Mouse (Mus musculus): ENCODE measurements at regions not wholly inside any gene's neighbourhood (a gene's known extent, or its start where the extent isn't known, plus 50 kb on each side); places are given as distances from the start of the nearest gene placed in this dataset.

DNA sequence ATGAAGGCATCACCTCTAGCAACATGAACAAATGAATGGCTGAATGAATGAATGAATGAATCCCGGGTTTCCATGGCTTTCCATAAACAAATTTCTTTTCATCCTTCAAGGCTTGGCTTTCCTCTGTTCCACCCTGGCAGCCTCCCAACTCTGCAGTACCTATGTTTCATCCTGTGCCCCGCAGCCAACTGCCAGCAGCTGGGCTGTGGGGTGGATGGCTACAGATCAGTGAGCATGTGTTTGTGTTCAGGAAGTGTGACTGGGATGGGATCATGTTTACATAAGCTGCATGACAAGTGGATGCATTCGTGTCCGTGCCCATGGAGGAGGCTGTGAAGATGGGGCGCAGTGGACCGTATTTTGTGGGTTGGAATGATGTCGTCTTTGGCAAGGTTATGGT lies 200.5 kb upstream of the Sulf2 start:
- no peak for DNase-seq (ENCODE audit: low read depth, low spot score)

- no peak for DNase-seq (ENCODE audit: low read depth, low spot score)
Measured at GRCm38 (mm10) chr2:166355446-166355845, 200.0 kb upstream of the Sulf2 start.

- DNase-seq (ENCODE audit: low read depth, low spot score) = no peak
Measured at GRCm38 (mm10) chr2:166354391-166354790, 198.9 kb upstream of the Sulf2 start.

DNA sequence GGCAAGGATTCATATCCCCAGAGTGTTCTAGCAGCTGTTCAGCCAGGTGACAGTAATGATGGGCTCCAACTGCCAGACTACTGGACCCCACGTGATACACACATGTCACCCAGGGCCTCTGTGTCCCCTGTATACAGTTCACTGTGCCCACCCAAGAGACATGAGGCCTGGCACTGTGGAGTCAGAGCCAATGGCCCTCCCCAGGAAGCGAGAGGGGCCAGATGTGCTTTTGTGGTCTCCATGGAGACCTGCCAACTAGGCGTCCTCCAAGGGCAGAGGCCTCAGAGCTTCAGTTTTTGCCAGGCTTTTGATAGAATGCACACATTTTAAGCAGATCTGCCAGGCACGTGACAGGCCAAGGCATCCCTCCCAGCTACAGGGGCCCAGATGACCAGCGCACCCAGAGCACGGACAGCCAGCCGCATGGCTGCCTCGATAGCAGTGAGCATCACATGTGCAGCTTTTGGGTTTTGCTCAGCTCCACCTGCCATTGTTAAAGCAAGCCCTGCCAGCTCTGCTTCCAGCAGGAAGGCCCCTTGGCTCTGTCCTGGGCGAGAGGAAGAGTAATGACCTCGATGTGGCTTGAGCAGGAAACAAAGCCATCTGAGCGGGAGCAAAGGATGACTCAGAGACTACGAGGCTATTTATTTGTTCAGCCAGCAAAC lies 198.1 kb upstream of the Sulf2 start:
- DNase-seq (ENCODE audit: low read depth, low spot score) = no peak

DNA sequence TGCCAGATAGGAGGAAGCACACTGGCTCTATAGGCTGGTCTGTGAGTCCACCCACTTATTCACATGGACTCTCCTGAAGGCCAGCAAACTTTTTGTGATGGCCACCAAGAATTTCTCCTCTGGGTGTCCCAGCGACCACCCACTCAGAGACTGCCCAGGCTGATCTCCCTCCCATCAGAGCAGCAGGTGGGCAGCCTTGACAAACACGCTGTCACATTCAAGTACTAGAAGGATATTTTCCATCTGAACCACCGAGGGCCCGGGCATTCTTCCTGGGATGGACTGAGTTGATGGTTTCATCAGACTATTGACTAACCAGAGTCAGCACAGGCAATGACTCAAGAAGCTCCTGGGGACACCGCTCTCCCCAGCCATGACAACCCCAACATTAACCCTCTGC lies 196.5 kb upstream of the Sulf2 start:
- no peak for DNase-seq (ENCODE audit: low read depth, low spot score)

- no peak for DNase-seq (ENCODE audit: low read depth, low spot score)
Measured at GRCm38 (mm10) chr2:166351581-166351980, 196.1 kb upstream of the Sulf2 start.

DNA sequence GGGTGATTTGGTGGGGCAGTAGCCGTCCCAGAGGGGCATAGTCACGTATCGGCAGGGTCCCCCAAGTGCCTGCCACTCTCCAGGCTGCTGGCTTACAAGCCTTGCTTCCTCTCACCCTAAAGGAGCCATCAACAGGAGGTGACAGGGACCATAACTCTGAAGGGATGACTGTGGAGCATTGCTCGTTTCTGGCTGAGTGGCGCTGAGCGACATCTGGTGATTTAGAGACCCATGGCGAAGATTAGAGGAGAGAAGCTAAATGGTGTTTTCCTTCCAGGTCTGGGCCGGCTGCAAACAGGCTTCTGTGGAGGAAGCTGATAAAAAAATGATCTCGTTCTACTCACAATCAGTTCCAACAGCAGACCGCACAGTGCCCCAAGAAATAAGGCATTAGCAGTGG lies 193.2 kb upstream of the Sulf2 start:
- no peak for DNase-seq (ENCODE audit: low read depth, low spot score)

- no peak for DNase-seq (ENCODE audit: low read depth, low spot score)
Measured at GRCm38 (mm10) chr2:166346421-166347182, 191.1 kb upstream of the Sulf2 start.

DNA sequence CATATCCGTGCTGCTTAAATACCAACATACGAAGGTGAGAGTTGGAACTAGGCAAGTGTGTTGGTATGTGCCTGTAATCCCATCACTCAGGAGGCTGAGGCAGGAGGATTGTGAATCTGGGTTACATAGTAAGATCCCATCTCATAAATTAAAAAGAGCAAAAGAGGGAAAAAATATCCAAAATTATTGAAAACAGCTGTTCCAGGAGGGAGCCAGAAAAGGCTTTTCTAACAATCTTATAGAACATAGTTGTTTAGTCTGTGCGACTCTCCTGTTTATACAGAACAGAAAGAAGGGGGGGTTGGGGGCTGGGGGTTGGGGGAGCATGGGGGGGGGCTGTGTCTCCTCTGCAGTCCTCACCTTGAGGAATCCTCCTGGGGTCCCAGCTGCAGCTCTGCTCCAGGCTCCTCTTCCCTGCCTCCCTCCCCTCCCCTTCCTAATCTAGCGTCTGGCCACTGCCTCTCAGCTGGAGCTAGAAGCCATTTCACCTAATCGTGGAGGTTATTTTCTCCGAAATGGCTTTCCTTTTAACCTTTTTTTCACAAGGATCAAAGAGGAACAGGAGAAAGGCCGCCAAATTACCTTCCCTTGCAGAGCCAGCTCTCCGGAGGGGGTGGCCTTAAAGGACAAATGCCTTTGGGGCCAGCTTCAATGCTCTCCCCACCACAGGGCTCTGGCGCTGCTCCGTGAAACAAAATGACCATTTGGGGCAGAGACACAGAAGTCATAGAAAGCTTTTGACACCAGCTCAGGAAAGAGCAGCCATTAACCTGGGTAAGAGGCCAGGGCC lies 188.3 kb upstream of the Sulf2 start:
- no peak for DNase-seq (ENCODE audit: low read depth, low spot score)

- DNase-seq (ENCODE audit: low read depth, low spot score) = no peak
Measured at GRCm38 (mm10) chr2:166342407-166342806, 186.9 kb upstream of the Sulf2 start.

DNA sequence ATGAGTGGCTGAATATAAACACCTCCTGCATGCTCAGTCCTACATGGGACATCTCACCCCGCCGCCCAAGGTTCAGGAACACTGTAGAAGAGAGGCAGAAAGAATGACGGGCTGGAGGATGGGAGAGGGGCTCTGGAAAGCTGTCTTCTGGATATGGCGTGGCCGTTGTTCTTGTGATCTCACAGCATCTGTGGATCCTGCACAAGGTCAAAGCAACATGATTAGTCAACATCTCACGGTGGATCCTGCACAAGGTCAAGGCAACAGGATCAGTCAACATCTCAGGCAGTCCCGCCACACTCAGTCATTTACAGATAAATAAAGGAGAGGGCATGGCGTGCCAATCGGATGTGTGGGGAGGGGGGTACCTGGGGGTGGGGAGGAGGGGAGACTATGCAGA lies 184.7 kb upstream of the Sulf2 start:
- DNase-seq (ENCODE audit: low read depth, low spot score) = no peak

DNA sequence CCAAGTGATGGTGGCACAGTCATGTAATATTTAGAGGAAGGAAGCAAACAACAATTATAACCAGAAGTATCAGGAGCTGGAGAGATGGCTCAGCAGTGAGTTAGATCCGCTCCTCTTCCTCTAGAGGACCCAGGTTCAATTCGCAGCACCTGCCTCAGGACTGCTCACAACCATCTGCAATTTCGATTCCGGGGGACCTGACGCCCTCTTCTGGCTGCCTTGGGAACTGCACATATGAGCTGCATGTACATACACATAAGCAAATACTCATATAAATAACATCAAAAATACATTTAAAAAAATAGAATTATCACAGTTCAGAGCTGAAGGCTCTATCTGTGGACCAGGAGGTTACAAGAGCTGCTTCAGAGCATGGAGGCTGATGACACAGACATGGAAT lies 184.0 kb upstream of the Sulf2 start:
- DNase-seq (ENCODE audit: low read depth, low spot score) = peak; percentile 23

DNA sequence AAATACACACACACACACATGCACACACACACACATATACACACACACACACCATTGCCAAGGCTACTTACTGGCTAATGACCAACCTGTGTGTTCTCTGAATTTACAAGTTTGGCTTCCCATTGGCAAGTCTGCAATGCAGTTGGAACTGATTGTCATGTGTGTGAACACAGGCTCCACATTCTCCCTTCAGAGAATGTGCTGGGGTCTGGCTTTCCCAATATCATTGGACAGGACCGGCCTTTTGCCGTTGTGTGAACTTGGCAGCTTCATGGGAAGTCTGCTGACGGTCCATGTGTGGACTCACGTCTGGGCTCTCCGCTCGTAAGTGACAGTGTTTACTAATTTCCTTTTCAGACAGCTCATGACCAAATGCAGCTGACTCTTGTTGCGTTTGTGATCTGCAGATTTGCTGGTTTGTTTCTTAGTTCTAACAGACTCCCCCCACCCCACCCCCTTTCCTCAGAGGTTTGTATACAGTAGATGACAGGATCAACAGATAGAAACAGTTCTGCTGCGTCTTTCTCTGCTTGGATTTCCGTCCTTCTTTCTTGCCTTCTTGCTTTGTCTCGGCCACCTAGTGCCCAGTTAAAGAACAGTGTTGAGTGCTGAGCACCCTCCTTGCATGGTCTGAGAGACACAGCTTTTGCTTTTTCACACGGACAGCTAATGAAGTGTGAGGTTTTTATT lies 183.1 kb upstream of the Sulf2 start:
- DNase-seq (ENCODE audit: low read depth, low spot score) = no peak

GRCm38 (mm10) chr2:166337666-166338065 lies 182.2 kb upstream of the Sulf2 start:
- no peak for DNase-seq (ENCODE audit: low read depth, low spot score)

DNA sequence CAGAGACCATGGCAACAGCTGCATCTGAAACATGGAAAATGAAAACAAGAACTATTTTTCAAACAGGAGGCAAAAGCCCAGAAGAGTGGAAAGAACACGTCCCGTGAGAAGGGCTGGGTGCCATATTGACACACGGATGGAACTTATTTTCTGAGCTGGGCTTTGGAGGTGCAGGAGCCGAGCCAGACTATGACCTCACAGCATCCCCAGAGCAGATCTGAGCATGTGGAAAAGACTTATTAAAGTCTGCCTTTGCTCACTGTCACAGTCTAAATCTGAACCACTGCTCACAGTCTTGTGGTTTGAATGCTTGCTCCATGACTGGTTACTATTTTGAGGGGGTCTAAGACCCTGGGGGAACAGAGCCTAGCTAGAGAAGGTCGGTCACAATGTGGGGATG lies 180.2 kb upstream of the Sulf2 start:
- no peak for DNase-seq (ENCODE audit: low read depth, low spot score)

DNA sequence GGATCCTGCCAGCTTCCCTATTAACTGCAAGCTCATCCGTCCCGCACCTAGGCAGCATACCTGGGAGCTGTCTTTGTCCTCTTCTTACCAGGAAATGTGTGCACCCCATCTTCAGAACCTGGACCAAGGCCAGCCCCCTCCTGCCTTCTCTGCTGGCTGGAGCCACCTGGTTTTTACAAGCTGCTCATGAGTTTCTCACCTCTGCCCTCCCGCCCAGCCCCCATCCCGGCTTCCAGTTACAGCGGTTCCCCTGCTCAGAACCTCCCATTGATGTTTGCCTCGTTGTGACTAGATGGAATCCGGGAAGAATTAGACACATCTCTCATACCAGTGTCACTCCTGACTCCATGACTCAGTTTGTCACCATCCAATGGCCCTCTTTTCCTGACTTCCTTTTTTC lies 179.1 kb upstream of the Sulf2 start:
- no peak for DNase-seq (ENCODE audit: low read depth, low spot score)

GRCm38 (mm10) chr2:166333818-166334217 lies 178.4 kb upstream of the Sulf2 start:
- no peak for DNase-seq (ENCODE audit: low read depth, low spot score)

DNA sequence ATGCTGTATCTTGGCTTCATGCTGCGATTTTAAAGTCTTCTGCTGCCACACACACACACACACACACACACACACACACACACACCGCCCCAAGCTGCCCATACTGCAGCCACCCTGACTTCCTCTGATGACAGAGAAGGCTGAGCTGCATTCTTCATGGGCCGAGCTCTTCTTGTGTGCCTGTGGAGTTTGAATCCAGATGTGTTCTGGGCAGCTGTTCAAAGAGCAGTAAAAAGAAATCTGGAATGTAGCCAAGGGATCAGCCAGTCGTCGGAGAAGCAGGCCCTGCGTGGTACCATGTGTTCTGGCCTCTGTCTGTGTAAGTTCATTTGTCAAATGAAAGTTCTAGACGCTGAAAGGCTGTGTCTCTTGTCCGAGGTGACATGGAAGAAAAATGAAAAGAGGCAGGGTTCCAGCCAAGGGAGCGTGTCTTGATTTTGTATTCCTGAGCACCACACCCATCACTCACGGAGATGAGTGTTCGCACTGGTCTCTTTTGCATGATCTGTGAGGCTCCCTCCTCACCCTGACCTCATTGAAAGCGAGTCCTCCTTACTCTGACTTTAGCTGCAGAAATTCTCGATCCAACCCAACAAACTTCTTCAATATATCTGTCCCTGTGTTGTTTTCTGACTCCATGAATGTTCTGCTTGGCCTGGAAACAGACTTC lies 177.4 kb upstream of the Sulf2 start:
- no peak for DNase-seq (ENCODE audit: low read depth, low spot score)

DNA sequence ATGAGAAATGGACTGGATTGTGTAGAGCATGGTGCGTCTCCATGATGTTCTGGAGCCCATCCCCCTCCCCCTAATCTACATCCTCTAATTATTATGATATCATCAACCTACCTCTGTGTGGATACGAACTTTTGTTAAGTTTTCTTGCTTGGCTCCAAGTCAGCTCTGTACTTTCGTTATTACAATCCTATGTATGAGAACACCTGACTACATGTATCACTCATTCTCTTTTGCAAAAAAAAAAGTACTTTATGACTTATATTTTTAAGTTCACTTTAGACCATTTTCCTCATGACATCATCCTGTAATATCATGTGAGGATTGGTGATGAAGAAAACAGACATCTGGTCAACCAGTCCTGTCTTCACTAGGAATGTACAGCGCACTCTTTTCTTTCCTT lies 175.7 kb upstream of the Sulf2 start:
- DNase-seq (ENCODE audit: low read depth, low spot score) = no peak

GRCm38 (mm10) chr2:166330364-166330763 lies 174.9 kb upstream of the Sulf2 start:
- DNase-seq (ENCODE audit: low read depth, low spot score) = no peak

DNA sequence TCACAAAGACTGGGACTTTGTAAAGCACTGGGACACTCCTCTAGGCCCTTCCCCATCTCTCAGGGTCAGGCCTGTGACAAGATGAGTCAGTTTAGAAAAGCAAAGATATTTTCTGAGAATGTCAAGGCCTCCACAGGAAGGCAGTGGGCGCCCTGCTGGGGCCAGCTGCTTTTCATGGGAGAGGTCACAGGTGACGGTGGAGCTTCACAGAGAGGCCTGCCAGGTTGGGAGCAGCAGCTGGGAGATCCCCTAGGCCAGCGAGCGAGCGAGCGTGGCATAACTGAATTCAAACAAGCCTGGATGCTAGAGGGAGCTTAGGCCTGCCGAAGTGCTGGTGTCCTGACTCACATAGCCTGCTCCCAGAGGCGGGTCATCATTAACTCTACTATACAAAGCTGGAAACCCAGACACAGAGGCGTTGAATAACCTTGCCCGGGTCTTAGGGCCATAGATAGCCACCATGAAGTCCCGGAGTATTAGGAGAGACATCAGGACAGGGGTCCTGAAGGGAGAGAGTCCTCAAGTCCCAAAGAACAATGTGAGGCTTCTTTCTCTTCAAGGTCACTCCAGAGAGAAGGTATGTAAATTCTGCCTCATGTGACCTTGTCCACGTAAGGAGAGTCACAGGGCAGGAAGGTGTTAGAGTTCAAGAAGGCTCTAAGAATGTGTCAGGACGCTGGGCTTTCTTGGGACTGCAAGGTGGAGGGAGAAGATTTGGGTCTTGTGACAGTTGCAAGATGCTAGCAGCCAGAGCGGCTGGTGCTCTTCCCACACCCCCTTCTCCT lies 174.3 kb upstream of the Sulf2 start:
- no peak for DNase-seq (ENCODE audit: low read depth, low spot score)
